Mouse (Mus musculus): Measurements from ENCODE around the gene Sema5a. TPM values are rescaled to one million over a fixed set of nuclear protein-coding genes. Genes with fewer than 3 reads are reported as not detected.

Gene Sema5a
- total RNA-seq, 2 experiments from 2014 or later: 0.04 to 0.07 TPM

GRCm38 (mm10) chr15:32347315-32347714 is 102.7 kb downstream of the Sema5a start:
- no peak for ATAC-seq (ENCODE audit: poor library complexity, severe bottlenecking)

- ATAC-seq (ENCODE audit: poor library complexity, severe bottlenecking): no peak
Observed at GRCm38 (mm10) chr15:32349276-32349675, 104.7 kb downstream of the Sema5a start.

- ATAC-seq (ENCODE audit: poor library complexity, severe bottlenecking): no peak
Observed at GRCm38 (mm10) chr15:32352995-32353394, 108.4 kb downstream of the Sema5a start.

GRCm38 (mm10) chr15:32353513-32353912 is 108.9 kb downstream of the Sema5a start:
- ATAC-seq (ENCODE audit: poor library complexity, severe bottlenecking): no peak

- ATAC-seq (ENCODE audit: poor library complexity, severe bottlenecking): no peak
Observed at GRCm38 (mm10) chr15:32356805-32357204, 112.2 kb downstream of the Sema5a start.

GRCm38 (mm10) chr15:32367841-32368240 is 123.2 kb downstream of the Sema5a start:
- no peak for ATAC-seq (ENCODE audit: poor library complexity, severe bottlenecking)

- no peak for ATAC-seq (ENCODE audit: poor library complexity, severe bottlenecking)
Observed at GRCm38 (mm10) chr15:32370914-32371313, 126.3 kb downstream of the Sema5a start.

- ATAC-seq (ENCODE audit: poor library complexity, severe bottlenecking): no peak
Observed at GRCm38 (mm10) chr15:32371385-32371784, 126.8 kb downstream of the Sema5a start.

GRCm38 (mm10) chr15:32376326-32376725 is 131.7 kb downstream of the Sema5a start:
- ATAC-seq (ENCODE audit: poor library complexity, severe bottlenecking): no peak

- ATAC-seq (ENCODE audit: poor library complexity, severe bottlenecking): no peak
Observed at GRCm38 (mm10) chr15:32377781-32378180, 133.2 kb downstream of the Sema5a start.

GRCm38 (mm10) chr15:32380311-32380710 is 135.7 kb downstream of the Sema5a start:
- no peak for ATAC-seq (ENCODE audit: poor library complexity, severe bottlenecking)

- no peak for ATAC-seq (ENCODE audit: poor library complexity, severe bottlenecking)
Observed at GRCm38 (mm10) chr15:32382930-32383481, 138.4 kb downstream of the Sema5a start.

- no peak for ATAC-seq (ENCODE audit: poor library complexity, severe bottlenecking)
Observed at GRCm38 (mm10) chr15:32396241-32396890, 151.8 kb downstream of the Sema5a start.

GRCm38 (mm10) chr15:32397064-32397463 is 152.5 kb downstream of the Sema5a start:
- ATAC-seq (ENCODE audit: poor library complexity, severe bottlenecking): no peak

- no peak for ATAC-seq (ENCODE audit: poor library complexity, severe bottlenecking)
Observed at GRCm38 (mm10) chr15:32398721-32399120, 154.1 kb downstream of the Sema5a start.

GRCm38 (mm10) chr15:32401909-32402527 is 157.4 kb downstream of the Sema5a start:
- no peak for ATAC-seq (ENCODE audit: poor library complexity, severe bottlenecking)

GRCm38 (mm10) chr15:32403321-32403720 is 158.7 kb downstream of the Sema5a start:
- no peak for ATAC-seq (ENCODE audit: poor library complexity, severe bottlenecking)

GRCm38 (mm10) chr15:32406436-32406835 is 161.8 kb downstream of the Sema5a start:
- no peak for ATAC-seq (ENCODE audit: poor library complexity, severe bottlenecking)

GRCm38 (mm10) chr15:32407766-32408165 is 163.2 kb downstream of the Sema5a start:
- no peak for ATAC-seq (ENCODE audit: poor library complexity, severe bottlenecking)

GRCm38 (mm10) chr15:32416291-32416690 is 171.7 kb downstream of the Sema5a start:
- no peak for ATAC-seq (ENCODE audit: poor library complexity, severe bottlenecking)

GRCm38 (mm10) chr15:32422631-32423030 is 178.0 kb downstream of the Sema5a start:
- no peak for ATAC-seq (ENCODE audit: poor library complexity, severe bottlenecking)

GRCm38 (mm10) chr15:32423061-32423460 is 178.5 kb downstream of the Sema5a start:
- no peak for ATAC-seq (ENCODE audit: poor library complexity, severe bottlenecking)
